Mouse (Mus musculus) liver, embryonic 12.5 days (tissue): ENCODE measurements at regions not wholly inside any gene's neighbourhood (a gene's known extent, or its start where the extent isn't known, plus 50 kb on each side); places are given as distances from the start of the nearest gene placed in this dataset.
A peak's percentile ranks its signal among the peaks of the same experiment; 100 is the strongest.

Experiments used
- ATAC-seq: fragments of 200-750 bp; cut with Nextera tagmentation; 2 replicates; pipeline ENCODE4 v1.8.0; 2017; ENCODE audit warnings: moderate number of reproducible peaks, mild to moderate bottlenecking, moderate library complexity
- H3K27ac ChIP-seq: fragments of 300-500 bp; sonication (generic); 2 replicates; pipeline ENCODE4 v1.5.1; 2016; ENCODE audit warnings: mild to moderate bottlenecking
- H3K27me3 ChIP-seq: fragments of 300-500 bp; sonication (generic); replicated peaks from 2 replicates; pipeline ENCODE4 v1.6.1; 2016; ENCODE audit warnings: mild to moderate bottlenecking, moderate library complexity
- H3K36me3 ChIP-seq: fragments of 300-500 bp; sonication (generic); 2 replicates; pipeline ENCODE4 v1.6.1; 2016; ENCODE audit warnings: mild to moderate bottlenecking, moderate library complexity
- H3K4me1 ChIP-seq: fragments of 300-500 bp; sonication (generic); 2 replicates; pipeline ENCODE4 v1.6.1; 2016
- H3K4me2 ChIP-seq: fragments of 300-500 bp; sonication (generic); 2 replicates; pipeline ENCODE4 v1.6.1; 2016; ENCODE audit warnings: mild to moderate bottlenecking, moderate library complexity
- H3K4me3 ChIP-seq: fragments of 300-500 bp; sonication (generic); 2 replicates; pipeline ENCODE4 v1.5.1; 2016; ENCODE audit warnings: mild to moderate bottlenecking, moderate library complexity
- H3K9ac ChIP-seq: fragments of 300-500 bp; sonication (generic); 2 replicates; pipeline ENCODE4 v1.6.1; 2016; ENCODE audit warnings: mild to moderate bottlenecking, moderate library complexity
- H3K9me3 ChIP-seq: fragments of 300-500 bp; sonication (generic); replicated peaks from 2 replicates; pipeline ENCODE4 v1.6.1; 2016; ENCODE audit warnings: mild to moderate bottlenecking, moderate library complexity
- WGBS: fragments of 180-500 bp; shearing (Covaris S2); methylation state at CpG from one replicate; pipeline ENCODE4 v1.1.7; 2016; ENCODE audit not compliant: insufficient replicate concordance; 5-methylcytosine and 5-hydroxymethylcytosine counted together

DNA sequence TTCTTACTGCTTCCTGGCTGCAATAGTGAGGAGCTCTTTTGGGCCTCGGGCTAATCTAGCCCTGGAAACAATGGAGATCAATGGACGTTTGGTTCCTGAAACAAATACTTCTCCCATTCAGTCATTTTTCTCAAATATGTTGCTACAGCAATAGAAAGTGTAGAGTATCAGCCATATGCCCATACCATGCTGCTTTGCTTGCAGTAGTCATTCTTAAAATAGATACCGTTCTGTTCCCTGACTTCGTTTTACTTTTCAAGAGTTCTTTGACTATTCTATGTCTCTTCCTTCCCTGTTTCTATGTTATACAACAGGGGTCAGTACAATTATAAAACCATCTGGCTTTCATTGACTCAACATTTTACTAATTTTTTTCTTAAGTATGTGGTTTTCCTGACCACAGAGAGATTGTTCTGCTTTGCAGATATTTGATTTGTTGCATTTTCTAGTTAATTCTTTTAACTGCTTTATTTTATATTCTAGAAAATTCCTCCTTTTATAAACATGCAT, 275.2 kb upstream of the Xrcc4 start:
- Histone ChIP-seq H3K9me3 (no peaks in the 10 kb centered on the region), H3K27me3 (no peaks in the 10 kb centered on the region), H3K27ac (no peak overlapping the region), H3K4me2 (no peak overlapping the region), H3K9ac (no peak overlapping the region), H3K4me1 (no peaks in the 10 kb centered on the region), H3K4me3 (no peak overlapping the region), H3K36me3 (no peaks in the 10 kb centered on the region)
- ATAC-seq: no peak
- 70% methylated on average over 4 of the region's 4 CpGs for WGBS

DNA sequence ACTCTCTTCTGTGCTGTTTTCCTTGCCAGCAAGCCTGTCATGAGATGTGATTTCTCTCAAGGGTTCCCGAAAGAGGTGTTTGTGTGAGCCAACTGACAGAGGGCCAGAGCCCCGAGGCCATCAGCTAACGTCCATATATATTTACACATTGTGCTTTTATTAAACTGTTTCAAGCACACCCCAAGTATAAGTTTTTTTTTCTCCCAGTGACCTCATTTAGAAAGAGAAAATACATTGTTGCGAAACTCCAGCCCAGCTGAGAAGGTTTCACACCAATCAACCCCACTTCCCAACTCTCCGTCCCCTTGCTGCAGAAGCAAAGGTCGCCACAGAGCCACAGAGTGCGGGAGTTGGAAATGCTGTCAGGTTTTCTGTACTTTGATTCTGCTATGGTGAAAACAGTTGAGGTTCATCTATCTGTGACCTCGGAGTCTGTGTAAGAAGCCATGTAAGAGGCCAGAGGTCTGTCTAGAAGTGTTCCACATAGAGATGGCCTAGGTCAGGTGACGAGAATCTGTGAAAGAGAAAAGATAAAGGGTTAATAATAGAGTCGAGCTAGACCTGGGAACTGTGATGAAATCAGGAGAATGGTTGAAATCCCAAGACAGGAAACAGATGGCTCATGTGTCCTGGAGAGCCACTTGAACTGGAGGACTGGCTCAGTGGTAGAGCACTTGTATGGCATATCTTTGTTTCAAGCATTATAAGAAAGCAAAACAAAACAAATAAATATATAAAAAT, 270.6 kb upstream of the Xrcc4 start:
- Histone ChIP-seq H3K4me1 (no peaks in the 10 kb centered on the region), H3K9ac (no peak overlapping the region), H3K27ac (no peak overlapping the region), H3K4me2 (no peak overlapping the region), H3K27me3 (no peaks in the 10 kb centered on the region), H3K36me3 (no peaks in the 10 kb centered on the region), H3K9me3 (no peaks in the 10 kb centered on the region), H3K4me3 (no peak overlapping the region)
- WGBS: 54% methylated on average over 10 of the region's 10 CpGs
- peak; percentile 57 for ATAC-seq

DNA sequence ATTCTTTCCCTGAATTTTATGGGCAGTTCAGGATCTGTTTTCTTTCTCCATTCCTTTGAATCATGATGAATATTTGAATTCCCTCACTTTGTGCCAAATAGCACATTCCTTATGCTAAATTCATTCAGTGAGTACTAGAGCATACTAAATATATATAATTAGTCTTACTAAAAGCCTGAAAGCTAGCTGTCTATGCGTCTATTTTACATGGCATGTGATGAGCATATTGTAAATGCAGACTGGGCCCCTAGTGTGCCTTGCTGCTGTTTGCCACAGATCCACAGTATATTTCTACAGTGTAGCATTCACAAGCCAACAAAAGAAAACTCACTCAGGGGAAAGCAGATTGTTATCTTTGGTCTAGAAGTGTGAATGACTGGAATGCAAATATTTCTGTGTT, 268.7 kb upstream of the Xrcc4 start:
- WGBS: 66% methylated on average over 1 of the region's 1 CpGs
- H3K9ac ChIP-seq: no peak overlapping the region
- H3K4me1 ChIP-seq: no peaks in the 10 kb centered on the region
- H3K27me3 ChIP-seq: no peaks in the 10 kb centered on the region
- ATAC-seq: no peak
- no peak overlapping the region for H3K4me3 ChIP-seq
- H3K4me2 ChIP-seq: no peak overlapping the region
- no peaks in the 10 kb centered on the region for H3K9me3 ChIP-seq
- no peaks in the 10 kb centered on the region for H3K36me3 ChIP-seq
- H3K27ac ChIP-seq: no peak overlapping the region

DNA sequence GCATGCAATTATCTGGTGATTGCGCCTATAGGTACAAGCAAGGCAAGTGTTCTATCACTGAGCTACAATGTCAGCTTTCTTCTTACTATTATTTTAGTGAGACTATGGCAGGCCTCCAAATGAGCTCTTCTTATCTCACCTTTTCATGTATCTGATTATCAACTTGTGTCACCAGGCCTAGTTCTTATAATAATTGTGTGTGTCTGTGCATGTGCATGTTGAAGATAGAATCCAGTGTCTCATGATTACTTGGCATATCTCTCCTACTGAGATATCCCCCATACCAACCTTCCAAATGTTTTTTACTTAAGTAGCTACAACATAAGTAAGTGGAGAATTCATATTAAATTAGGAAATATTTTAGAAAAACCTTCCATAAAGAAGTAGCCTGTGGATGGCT, 266.2 kb upstream of the Xrcc4 start:
- WGBS: 82% methylated on average over 1 of the region's 1 CpGs

DNA sequence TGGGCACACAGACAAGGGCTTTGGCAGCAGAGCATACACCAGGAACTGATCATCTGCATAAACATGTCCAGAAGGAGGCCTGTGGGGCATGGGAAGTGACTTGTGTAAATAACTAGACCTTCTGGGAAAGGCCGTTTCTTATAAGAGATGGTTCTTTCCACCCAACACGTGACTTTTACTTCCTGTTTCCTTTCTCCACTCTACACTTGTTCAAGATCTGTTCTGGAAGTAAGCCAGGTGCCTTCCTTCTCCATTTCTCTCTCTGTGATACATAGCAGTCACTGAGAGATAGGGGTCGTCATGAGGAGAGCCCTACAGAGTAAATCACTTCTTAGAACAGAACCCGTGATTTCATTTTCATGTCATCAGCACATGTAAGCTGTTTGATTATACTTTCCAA, 253.4 kb upstream of the Xrcc4 start:
- no peak overlapping the region for H3K4me3 ChIP-seq
- H3K9ac ChIP-seq: no peak overlapping the region
- WGBS: 44% methylated on average over 4 of the region's 4 CpGs
- no peaks in the 10 kb centered on the region for H3K4me1 ChIP-seq
- no peak overlapping the region for H3K4me2 ChIP-seq
- ATAC-seq: no peak
- no peaks in the 10 kb centered on the region for H3K27me3 ChIP-seq
- H3K9me3 ChIP-seq: no peaks in the 10 kb centered on the region
- no peak overlapping the region for H3K27ac ChIP-seq
- no peaks in the 10 kb centered on the region for H3K36me3 ChIP-seq

More for the DNA sequence above, 266.2 kb upstream of the Xrcc4 start:
- no peaks in the 10 kb centered on the region for H3K36me3 ChIP-seq
- H3K27me3 ChIP-seq: no peaks in the 10 kb centered on the region
- no peaks in the 10 kb centered on the region for H3K9me3 ChIP-seq
- H3K4me2 ChIP-seq: no peak overlapping the region
- no peak overlapping the region for H3K27ac ChIP-seq
- H3K4me3 ChIP-seq: no peak overlapping the region
- no peak overlapping the region for H3K9ac ChIP-seq
- no peak for ATAC-seq
- no peaks in the 10 kb centered on the region for H3K4me1 ChIP-seq

DNA sequence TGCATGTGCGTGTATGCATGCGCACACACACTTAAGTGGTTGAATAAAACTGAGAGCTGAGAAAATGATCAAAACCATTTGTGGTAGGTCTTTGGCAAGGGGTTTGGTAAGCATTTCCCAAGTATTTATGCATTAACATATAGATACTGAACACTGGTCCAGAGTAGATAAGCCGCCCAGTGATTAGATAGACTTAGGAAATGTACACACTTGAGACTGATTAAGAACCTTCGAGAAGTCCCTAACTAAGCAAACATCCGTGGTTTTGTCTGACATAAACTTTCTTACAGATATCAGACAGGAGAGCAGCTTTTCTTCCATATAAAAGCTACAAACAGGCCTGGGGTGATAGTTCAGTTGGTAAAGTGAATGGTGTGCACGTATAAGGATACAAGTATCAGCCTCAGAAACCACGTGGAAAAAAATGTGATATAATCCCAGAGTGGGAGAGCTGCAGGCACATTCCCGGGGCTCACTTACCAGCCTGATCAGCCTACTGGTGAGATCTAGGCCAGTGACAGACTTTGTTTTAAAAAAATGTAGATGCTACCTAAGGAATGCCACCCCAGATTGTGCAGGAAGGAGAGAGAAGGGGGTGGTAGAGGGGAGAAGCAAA, 252.3 kb upstream of the Xrcc4 start:
- Histone ChIP-seq H3K36me3 (no peaks in the 10 kb centered on the region), H3K4me2 (no peak overlapping the region), H3K27ac (no peak overlapping the region), H3K4me1 (no peaks in the 10 kb centered on the region), H3K4me3 (no peak overlapping the region), H3K9me3 (no peaks in the 10 kb centered on the region), H3K9ac (no peak overlapping the region), H3K27me3 (no peaks in the 10 kb centered on the region)
- 49% methylated on average over 8 of the region's 8 CpGs for WGBS
- ATAC-seq: no peak

DNA sequence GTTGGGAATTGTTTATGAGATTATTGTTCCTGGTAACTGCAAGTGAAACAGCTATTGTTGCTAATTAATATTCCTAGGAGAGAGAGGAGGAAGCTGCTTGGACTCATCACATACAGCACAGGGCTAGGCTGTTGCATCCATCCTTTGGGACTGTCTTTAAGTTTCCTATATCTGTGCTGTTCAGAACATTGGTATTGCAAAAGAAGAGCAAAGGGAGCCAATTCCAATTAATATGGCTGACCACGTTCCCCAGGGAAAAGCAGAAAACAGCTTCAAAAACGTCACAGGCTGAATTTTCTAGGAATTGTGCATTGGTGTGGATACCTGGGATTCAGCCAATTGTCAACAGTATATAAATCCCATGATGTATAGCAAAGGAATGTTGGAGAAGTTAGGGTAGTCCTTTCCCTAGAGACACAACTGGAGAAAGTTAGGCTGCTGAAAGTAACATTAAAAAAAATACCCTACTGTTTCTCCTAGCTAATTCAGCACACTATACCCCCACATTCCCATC, 251.3 kb upstream of the Xrcc4 start:
- no peak overlapping the region for H3K4me2 ChIP-seq
- no peak overlapping the region for H3K27ac ChIP-seq
- no peaks in the 10 kb centered on the region for H3K9me3 ChIP-seq
- ATAC-seq: no peak
- no peak overlapping the region for H3K9ac ChIP-seq
- H3K4me1 ChIP-seq: no peaks in the 10 kb centered on the region
- H3K36me3 ChIP-seq: no peaks in the 10 kb centered on the region
- no peak overlapping the region for H3K4me3 ChIP-seq
- 50% methylated on average over 2 of the region's 2 CpGs for WGBS
- H3K27me3 ChIP-seq: no peaks in the 10 kb centered on the region

DNA sequence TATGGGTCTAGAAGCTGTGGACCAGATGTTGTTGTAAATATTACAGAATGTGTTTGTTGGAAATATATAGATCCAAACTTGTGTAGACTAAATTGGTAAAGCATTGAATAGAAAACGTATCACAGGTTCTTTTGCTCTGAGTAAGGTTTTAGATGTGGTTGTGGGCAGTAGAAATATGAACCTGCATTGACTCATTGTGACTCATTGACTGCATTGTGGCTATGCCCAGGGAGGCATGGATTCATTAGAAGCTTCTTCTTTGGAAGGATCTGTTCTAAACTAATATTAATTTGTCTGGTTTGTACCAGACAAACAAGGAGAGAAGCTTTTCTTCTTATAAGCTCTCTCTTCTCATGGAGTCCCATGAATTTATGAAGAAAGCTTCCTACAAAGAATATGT, 248.2 kb upstream of the Xrcc4 start:
- no peak overlapping the region for H3K4me2 ChIP-seq
- H3K36me3 ChIP-seq: no peaks in the 10 kb centered on the region
- H3K9me3 ChIP-seq: no peaks in the 10 kb centered on the region
- H3K9ac ChIP-seq: no peak overlapping the region
- no peaks in the 10 kb centered on the region for H3K4me1 ChIP-seq
- no peaks in the 10 kb centered on the region for H3K27me3 ChIP-seq
- 48% methylated on average over 1 of the region's 1 CpGs for WGBS
- H3K27ac ChIP-seq: no peak overlapping the region
- no peak for ATAC-seq
- H3K4me3 ChIP-seq: no peak overlapping the region

DNA sequence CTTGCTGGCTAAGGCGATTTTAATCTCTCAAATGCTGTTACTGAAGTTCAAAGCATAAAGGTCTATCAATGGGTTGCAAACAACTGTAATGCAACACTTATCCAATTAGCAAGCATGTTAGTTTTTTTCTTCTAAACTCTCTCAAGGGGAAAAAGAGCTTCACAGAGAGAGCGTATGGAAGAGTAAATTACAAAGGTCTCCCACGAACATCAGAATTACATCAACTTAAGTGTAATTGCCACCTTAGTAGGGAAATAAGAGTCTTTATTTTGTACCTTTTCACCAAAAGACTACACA, 246.3 kb upstream of the Xrcc4 start:
- ATAC-seq: no peak
- no peak overlapping the region for H3K4me2 ChIP-seq
- H3K4me3 ChIP-seq: no peak overlapping the region
- H3K27ac ChIP-seq: no peak overlapping the region
- H3K9ac ChIP-seq: no peak overlapping the region
- no peaks in the 10 kb centered on the region for H3K9me3 ChIP-seq
- H3K36me3 ChIP-seq: no peaks in the 10 kb centered on the region
- H3K27me3 ChIP-seq: no peaks in the 10 kb centered on the region
- no peaks in the 10 kb centered on the region for H3K4me1 ChIP-seq
- WGBS: 61% methylated on average over 3 of the region's 3 CpGs

DNA sequence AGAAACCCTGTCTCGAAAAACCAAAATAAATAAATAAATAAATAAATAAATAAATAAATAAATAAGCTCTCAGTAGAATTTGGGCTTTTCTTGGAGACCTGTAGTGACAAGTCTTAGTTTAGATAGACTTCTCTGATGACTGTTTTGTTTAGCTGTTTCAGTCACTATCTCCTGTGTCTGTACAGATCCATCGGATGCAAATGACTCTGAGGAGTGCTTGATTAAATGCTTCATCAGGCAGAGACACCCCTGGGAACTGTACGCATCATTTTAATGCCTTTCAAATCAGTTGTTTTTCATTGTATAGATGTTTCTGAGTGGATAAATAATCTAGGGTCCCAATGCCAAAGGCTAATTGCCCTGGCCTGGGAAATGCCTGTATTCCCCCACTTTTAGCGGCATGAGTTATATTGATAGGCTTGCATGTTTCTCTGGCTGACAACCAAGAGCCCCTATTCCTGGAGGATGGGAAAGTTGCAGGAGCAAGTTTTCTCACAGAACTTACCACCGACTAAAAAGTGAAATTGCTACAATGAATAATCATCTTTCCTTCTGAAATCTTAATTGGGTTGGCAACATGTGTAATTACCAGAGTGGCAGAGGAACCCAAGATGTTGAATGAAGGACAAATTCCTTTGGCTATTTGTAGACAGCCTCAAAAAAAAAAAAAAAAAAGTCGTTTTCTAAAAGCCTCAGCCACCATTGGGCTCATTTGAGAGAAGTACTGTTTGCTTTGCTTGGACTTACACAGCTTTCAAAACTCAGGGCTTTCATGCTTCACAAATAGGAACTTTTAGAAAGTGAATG, 245.7 kb upstream of the Xrcc4 start:
- no peak overlapping the region for H3K4me2 ChIP-seq
- H3K27ac ChIP-seq: no peak overlapping the region
- WGBS: 58% methylated on average over 6 of the region's 6 CpGs
- H3K9me3 ChIP-seq: no peaks in the 10 kb centered on the region
- no peaks in the 10 kb centered on the region for H3K4me1 ChIP-seq
- no peak for ATAC-seq
- no peaks in the 10 kb centered on the region for H3K27me3 ChIP-seq
- H3K36me3 ChIP-seq: no peaks in the 10 kb centered on the region
- H3K4me3 ChIP-seq: no peak overlapping the region
- no peak overlapping the region for H3K9ac ChIP-seq

DNA sequence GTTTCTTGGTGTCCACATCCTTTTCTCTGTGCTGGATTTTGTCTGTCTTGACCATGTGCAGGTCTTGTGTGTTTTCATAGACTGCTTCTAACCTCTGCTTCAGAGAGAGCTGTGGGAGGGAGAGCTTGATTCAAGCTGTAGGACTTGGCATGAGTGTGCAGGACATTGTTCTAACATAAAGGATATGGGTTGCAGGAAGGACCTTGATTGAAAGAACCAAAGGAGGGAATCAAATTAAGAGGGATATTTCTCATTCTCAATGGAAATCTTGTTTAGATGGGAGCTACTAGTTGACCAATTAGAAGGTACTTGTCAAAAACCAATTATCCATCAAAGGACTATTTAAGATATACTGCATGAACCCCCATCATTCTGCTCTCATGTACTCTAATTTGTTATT, 244.9 kb upstream of the Xrcc4 start:
- Histone ChIP-seq H3K4me2 (no peak overlapping the region), H3K9me3 (no peaks in the 10 kb centered on the region), H3K36me3 (no peaks in the 10 kb centered on the region), H3K27me3 (no peaks in the 10 kb centered on the region), H3K4me1 (no peaks in the 10 kb centered on the region), H3K27ac (no peak overlapping the region), H3K4me3 (no peak overlapping the region), H3K9ac (no peak overlapping the region)
- ATAC-seq: no peak

DNA sequence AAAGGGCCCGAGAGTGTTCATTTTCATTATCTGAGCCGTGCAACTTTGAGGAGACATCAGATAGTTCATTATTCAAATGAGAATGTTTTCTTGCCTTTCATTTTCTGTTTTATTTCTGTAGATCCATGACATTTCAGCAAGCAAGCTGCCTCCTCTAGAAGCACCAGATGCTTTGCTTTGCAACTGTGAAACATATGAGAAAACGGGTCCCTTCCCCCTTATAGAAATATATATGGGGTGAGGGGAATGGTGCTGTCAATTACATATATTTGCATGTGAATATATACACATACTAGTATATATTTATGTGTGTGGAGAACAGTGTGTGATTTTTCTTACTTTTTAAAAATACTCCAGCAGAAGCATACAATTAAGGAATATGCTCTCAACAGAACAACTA, 235.8 kb upstream of the Xrcc4 start:
- Histone ChIP-seq H3K4me3 (no peak overlapping the region), H3K9me3 (no peaks in the 10 kb centered on the region), H3K27me3 (no peaks in the 10 kb centered on the region), H3K27ac (no peak overlapping the region), H3K9ac (no peak overlapping the region), H3K36me3 (no peaks in the 10 kb centered on the region), H3K4me2 (no peak overlapping the region), H3K4me1 (no peaks in the 10 kb centered on the region)
- WGBS: 68% methylated on average over 3 of the region's 3 CpGs
- ATAC-seq: no peak
